Comparison of ENCODE assay signal across 8 mouse cellular contexts in the genomic region with DNA sequence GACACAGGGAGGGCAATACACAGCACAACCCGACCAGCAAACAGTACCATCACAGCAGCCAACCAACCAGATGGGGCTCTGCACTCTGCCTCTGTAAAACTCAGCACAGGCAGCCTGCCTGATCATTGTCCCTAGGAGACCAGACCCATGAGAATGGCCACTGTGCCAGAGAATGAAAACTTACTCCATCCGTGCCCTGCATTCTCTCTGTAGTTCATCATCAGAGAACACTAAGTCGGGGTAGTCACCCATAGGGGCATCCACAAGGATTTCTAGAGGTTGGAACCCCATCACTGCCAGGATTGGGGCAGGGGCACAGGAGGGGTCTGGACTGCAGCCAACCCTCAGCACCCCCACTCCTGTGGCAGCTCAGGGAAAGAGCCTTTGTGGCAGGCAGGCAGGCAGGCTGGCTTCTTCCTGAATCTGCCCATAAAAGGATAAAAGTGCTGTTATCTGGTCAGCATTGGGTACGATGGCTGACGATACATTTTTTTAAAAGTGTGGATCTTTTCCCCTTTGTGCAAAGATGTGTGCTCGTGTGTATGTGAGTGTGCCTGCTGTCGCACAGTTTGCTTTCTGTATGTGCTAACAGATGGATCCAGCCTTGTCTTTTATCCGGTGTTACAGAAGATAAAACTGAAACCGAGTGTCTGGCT. TPM values are rescaled to one million over a fixed set of nuclear protein-coding genes. Genes with fewer than 3 reads are reported as not detected.
DNase-seq lines count a peak whose midpoint lies in the region; ATAC-seq and TF ChIP-seq lines count a peak whose summit lies in the region.

No protein-coding gene starts in this region.

- H3K27me3 ChIP-seq in kidney, embryonic 16.5 days (ENCODE audit: insufficient read depth, low read length), result no peaks in the 10 kb centered on the region
- H3K27me3 ChIP-seq in cerebellum, adult 2 months (ENCODE audit: control insufficient read depth, insufficient read depth, low read length), result no peaks in the 10 kb centered on the region
- no peaks in the 10 kb centered on the region for H3K27me3 ChIP-seq in liver, embryonic 15.5 days
- H3K27me3 ChIP-seq in small intestine, adult 2 months (ENCODE audit: control insufficient read depth, insufficient read depth, low read length), result no peaks in the 10 kb centered on the region

- intact Hi-C loops in heart, postnatal 14 days (cut with DNase I), result no loop called here

- no peaks in the 10 kb centered on the region for H3K9me3 ChIP-seq in kidney, embryonic 16.5 days (ENCODE audit: low read length)
- no peaks in the 10 kb centered on the region for H3K9me3 ChIP-seq in liver, embryonic 15.5 days (replicated peaks)

- H3K4me2 ChIP-seq in kidney, embryonic 16.5 days (replicated peaks; ENCODE audit: low read depth, low read length), result peak overlapping the region; percentile 41
- H3K4me2 ChIP-seq in liver, embryonic 15.5 days, result peak overlapping the region; percentile 18; the same call in 1 of the 2 replicates

- DNase-seq in kidney, postnatal 14 days, result no peak
- peak; percentile 89 for DNase-seq in Muller cell, postnatal 12 days (ENCODE audit: inconsistent ontology term)
- DNase-seq in cerebellum, adult 2 months, result peak; percentile 40 to 55
- DNase-seq in heart, postnatal 14 days, result peak; percentile 23 to 32
- DNase-seq in urinary bladder, postnatal 4 days (ENCODE audit: low spot score in 2 of 2), result no peak

- no peaks in the 10 kb centered on the region for H3K36me3 ChIP-seq in kidney, embryonic 16.5 days (ENCODE audit: insufficient read depth, low read length)
- no peaks in the 10 kb centered on the region for H3K36me3 ChIP-seq in liver, embryonic 15.5 days (replicated peaks)
- H3K36me3 ChIP-seq in small intestine, adult 2 months (ENCODE audit: control insufficient read depth, insufficient read depth, low read length), result no peaks in the 10 kb centered on the region

- H3K4me1 ChIP-seq in kidney, embryonic 16.5 days (ENCODE audit: insufficient read depth, low read length), result peaks cover 8% of the 10 kb centered on the region; the same call in 1 of the 2 replicates
- H3K4me1 ChIP-seq in cerebellum, adult 2 months (ENCODE audit: control insufficient read depth, insufficient read depth, low read length), result peaks cover 10% of the 10 kb centered on the region; the same call in 1 of the 2 replicates
- 0 out of 2 replicates have a peak, but pooled peaks cover 4% of the 10 kb centered on the region for H3K4me1 ChIP-seq in liver, embryonic 15.5 days (replicated peaks)
- no peaks in the 10 kb centered on the region; the same call in 1 of the 2 replicates for H3K4me1 ChIP-seq in small intestine, adult 2 months (ENCODE audit: control insufficient read depth, insufficient read depth, insufficient read length, low read length)

- ATAC-seq in kidney, embryonic 16.5 days (ENCODE audit: low FRiP score, low TSS enrichment), result 0 out of 2 replicates have a peak, but pooled peaks have one; percentile 42
- ATAC-seq in liver, embryonic 15.5 days (ENCODE audit: insufficient read depth), result no peak

- no peak for TF ChIP-seq POLR2A in cerebellum, adult 2 months (IDR thresholded peaks at IDR 0.05; ENCODE audit: borderline replicate concordance, insufficient read depth, low read length)
- TF ChIP-seq POLR2A in small intestine, adult 2 months (IDR thresholded peaks at IDR 0.05; ENCODE audit: low read depth, low read length), result no peak

- no peak for TF ChIP-seq CTCF in cerebellum, adult 2 months (IDR thresholded peaks at IDR 0.05; ENCODE audit: borderline replicate concordance, insufficient read depth, low read depth, low read length)
- TF ChIP-seq CTCF in small intestine, adult 2 months (IDR thresholded peaks at IDR 0.05; ENCODE audit: extremely low read depth, insufficient read length, insufficient replicate concordance, low read depth, low read length), result no peak

- WGBS in kidney, embryonic 16.5 days, result 44% methylated on average over 9 of the region's 9 CpGs
- 5% methylated on average over 9 of the region's 9 CpGs for WGBS in cerebellum, adult 2 months
- WGBS in liver, embryonic 15.5 days (ENCODE audit: insufficient replicate concordance), result 26% methylated on average over 9 of the region's 9 CpGs
- 59% methylated on average over 9 of the region's 9 CpGs for WGBS in small intestine, adult 2 months

- H3K9ac ChIP-seq in kidney, embryonic 16.5 days (replicated peaks; ENCODE audit: low read length), result peak overlapping the region; percentile 35; the same call in 1 of the 2 replicates
- no peak overlapping the region for H3K9ac ChIP-seq in liver, embryonic 15.5 days

- no peak overlapping the region for H3K4me3 ChIP-seq in kidney, embryonic 16.5 days (ENCODE audit: low read length)
- H3K4me3 ChIP-seq in cerebellum, adult 2 months (replicated peaks; ENCODE audit: insufficient read depth, low read depth, low read length), result peak overlapping the region; percentile 51
- H3K4me3 ChIP-seq in liver, embryonic 15.5 days (replicated peaks), result no peak overlapping the region
- no peak overlapping the region for H3K4me3 ChIP-seq in small intestine, adult 2 months (ENCODE audit: low read depth, low read length)

- peak overlapping the region; percentile 48 for H3K27ac ChIP-seq in kidney, embryonic 16.5 days (ENCODE audit: low read length)
- H3K27ac ChIP-seq in cerebellum, adult 2 months (ENCODE audit: insufficient read depth, low read length), result peak overlapping the region; percentile 24
- H3K27ac ChIP-seq in liver, embryonic 15.5 days (replicated peaks), result no peak overlapping the region
- H3K27ac ChIP-seq in small intestine, adult 2 months (ENCODE audit: insufficient read depth, low read depth, low read length), result peak overlapping the region; percentile 10; the same call in 1 of the 2 replicates

RNA-seq across cellular contexts. Expression of a gene that starts 25.3 kb away (rescaled TPM):
- polyA plus RNA-seq in kidney, embryonic 16.5 days (2015; fragmentation: Nextera tagmentation; extraction: Ambion mirVana), result 7.2 and 8.8 TPM in 2 replicates
- 19.6 and 21.7 TPM in 2 replicates for polyA plus RNA-seq in cerebellum, adult 2 months (2012; rRNA removed)
- total RNA-seq in heart, postnatal 14 days (2021), result 10 to 100 TPM; 11.7 to 17.2 TPM
- 2.4 and 2.9 TPM in 2 replicates for polyA plus RNA-seq in liver, embryonic 15.5 days (2015; fragmentation: Nextera tagmentation; extraction: Ambion mirVana)
- 0.34 and 0.70 TPM in 2 replicates for polyA plus RNA-seq in small intestine, adult 2 months (2012; rRNA removed)

Comparison
In these comparisons a context has a peak if more than half of its experiments do, and no peak if none do; other contexts are left out.
1. DNase-seq: peak in Muller cell, postnatal 12 days (single experiment), cerebellum, adult 2 months (2 of 2) and heart, postnatal 14 days (2 of 2); none in kidney, postnatal 14 days (single experiment) and urinary bladder, postnatal 4 days (0 of 2).